Mouse (Mus musculus): ENCODE results near the gene Kif1b. TPM values are rescaled to one million over a fixed set of nuclear protein-coding genes. Genes with fewer than 3 reads are reported as not detected.
"Not testable (repeated sequence)": the region's sequence is repeated elsewhere in the genome, so short reads cannot be mapped to it uniquely, and the experiment has no call there.

Kif1b gene
- polyA plus RNA-seq, 1 experiment from 2014 or later: 15.2 TPM

- H3K4me3 ChIP-seq (ENCODE audit: low read depth, low read length): no peak overlapping the region
- H3K9me3 ChIP-seq (ENCODE audit: control insufficient read depth): no peaks in the 10 kb centered on the region
- no peak for TF ChIP-seq CTCF (IDR thresholded peaks at IDR 0.05; ENCODE audit: low read depth)
- no peak overlapping the region for H3K27ac ChIP-seq (ENCODE audit: low read depth, low read length)
- H3K4me2 ChIP-seq (replicated peaks; ENCODE audit: low read depth): no peak overlapping the region
- no peak overlapping the region for H3K9ac ChIP-seq (ENCODE audit: low read depth, low read length)
- H3K4me1 ChIP-seq (replicated peaks; ENCODE audit: control insufficient read depth, insufficient read depth, low read length): peaks cover 3% of the 10 kb centered on the region; the same call in 1 of the 2 replicates
- H3K36me3 ChIP-seq (ENCODE audit: control insufficient read depth, insufficient read depth): no peaks in the 10 kb centered on the region
- ATAC-seq: no peak
- 82% methylated on average over 5 of the region's 5 CpGs for WGBS
- no peaks in the 10 kb centered on the region for H3K27me3 ChIP-seq (replicated peaks; ENCODE audit: control insufficient read depth, insufficient read depth, low read length)
Observed at GRCm38 (mm10) chr4:149172083-149172482, 135.4 kb downstream of the Kif1b start.

- Histone ChIP-seq H3K9me3 (ENCODE audit: control insufficient read depth) (no peaks in the 10 kb centered on the region), H3K27me3 (replicated peaks; ENCODE audit: control insufficient read depth, insufficient read depth, low read length) (no peaks in the 10 kb centered on the region), H3K4me1 (replicated peaks; ENCODE audit: control insufficient read depth, insufficient read depth, low read length) (peaks cover 3% of the 10 kb centered on the region; the same call in 1 of the 2 replicates), H3K36me3 (ENCODE audit: control insufficient read depth, insufficient read depth) (no peaks in the 10 kb centered on the region), H3K9ac (ENCODE audit: low read depth, low read length) (no peak overlapping the region), H3K4me3 (ENCODE audit: low read depth, low read length) (no peak overlapping the region), H3K4me2 (replicated peaks; ENCODE audit: low read depth) (no peak overlapping the region), H3K27ac (ENCODE audit: low read depth, low read length) (peak overlapping the region; percentile 70)
- no peak for TF ChIP-seq CTCF (IDR thresholded peaks at IDR 0.05; ENCODE audit: low read depth)
- 28% methylated on average over 5 of the region's 5 CpGs for WGBS
- no peak for ATAC-seq
Observed at GRCm38 (mm10) chr4:149171581-149171981, 135.9 kb downstream of the Kif1b start.

- 24% methylated on average over 7 of the region's 7 CpGs for whole genome bisulfite sequencing
- peak overlapping the region; percentile 43 for H3K4me2 ChIP-seq (replicated peaks; ENCODE audit: low read depth)
Observed at GRCm38 (mm10) chr4:149170394-149170931, 137.0 kb downstream of the Kif1b start.

DNA sequence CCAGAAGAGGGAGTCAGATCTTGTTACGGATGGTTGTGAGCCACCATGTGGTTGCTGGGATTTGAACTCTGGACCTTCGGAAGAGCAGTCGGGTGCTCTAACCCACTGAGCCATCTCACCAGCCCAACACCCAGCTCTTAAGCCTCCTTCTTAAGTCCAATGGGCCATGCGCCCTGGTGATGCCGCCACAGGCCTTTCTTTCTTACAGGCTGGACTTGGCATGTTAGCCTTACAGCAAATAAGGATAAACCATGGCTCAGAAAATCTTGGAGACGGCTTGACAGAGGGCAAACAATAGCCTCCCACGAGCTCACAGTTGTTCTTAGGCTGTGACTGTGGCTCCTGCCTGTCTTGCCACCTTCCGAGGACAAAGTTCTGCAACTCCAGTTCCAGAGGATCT, 137.6 kb downstream of the Kif1b start:
- H3K36me3 ChIP-seq (ENCODE audit: control insufficient read depth, insufficient read depth); H3K4me3 ChIP-seq (ENCODE audit: low read depth, low read length); H3K4me1 ChIP-seq (replicated peaks; ENCODE audit: control insufficient read depth, insufficient read depth, low read length); H3K9me3 ChIP-seq (ENCODE audit: control insufficient read depth); H3K27me3 ChIP-seq (replicated peaks; ENCODE audit: control insufficient read depth, insufficient read depth, low read length); H3K9ac ChIP-seq (ENCODE audit: low read depth, low read length): not testable (repeated sequence)
- peak; percentile 1; the same call in 1 of the 2 replicates for ATAC-seq
- 49% methylated on average over 7 of the region's 8 CpGs for WGBS
- Histone ChIP-seq H3K4me2 (replicated peaks; ENCODE audit: low read depth) (peak overlapping the region; percentile 43), H3K27ac (ENCODE audit: low read depth, low read length) (peak overlapping the region; percentile 94)

More at GRCm38 (mm10) chr4:149170394-149170931, 137.0 kb downstream of the Kif1b start:
- H3K9ac ChIP-seq (ENCODE audit: low read depth, low read length): no peak overlapping the region
- peak; percentile 76 for ATAC-seq
- H3K9me3 ChIP-seq (ENCODE audit: control insufficient read depth): no peaks in the 10 kb centered on the region
- TF ChIP-seq CTCF (IDR thresholded peaks at IDR 0.05; ENCODE audit: low read depth): no peak
- no peak overlapping the region for H3K4me3 ChIP-seq (ENCODE audit: low read depth, low read length)
- no peaks in the 10 kb centered on the region for H3K36me3 ChIP-seq (ENCODE audit: control insufficient read depth, insufficient read depth)
- H3K4me1 ChIP-seq (replicated peaks; ENCODE audit: control insufficient read depth, insufficient read depth, low read length): peaks cover 5% of the 10 kb centered on the region
- H3K27ac ChIP-seq (ENCODE audit: low read depth, low read length): peak overlapping the region; percentile 94
- H3K27me3 ChIP-seq (replicated peaks; ENCODE audit: control insufficient read depth, insufficient read depth, low read length): no peaks in the 10 kb centered on the region

DNA sequence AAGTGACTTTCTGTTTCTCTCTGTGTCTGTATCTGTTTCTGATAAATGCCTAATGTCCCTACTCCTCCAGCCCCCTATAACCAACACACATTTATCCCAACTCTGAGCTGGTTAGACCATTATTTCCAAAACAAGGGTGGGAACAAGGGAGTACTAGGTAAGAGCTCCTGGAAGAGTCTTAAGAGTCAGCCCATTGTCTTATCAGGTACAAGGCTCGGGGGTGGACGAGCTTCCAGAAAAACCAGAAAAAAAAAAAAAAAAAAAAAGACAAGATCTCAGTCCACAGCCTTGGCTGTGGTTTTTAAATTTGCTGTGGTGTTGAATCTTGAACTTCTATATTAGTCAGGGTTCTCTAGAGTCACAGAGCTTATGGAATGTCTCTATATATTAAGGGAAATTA, 139.5 kb downstream of the Kif1b start:
- Histone ChIP-seq H3K27ac (ENCODE audit: low read depth, low read length) (0 out of 2 replicates have a peak overlapping the region, but pooled peaks have one; percentile 80), H3K9ac (ENCODE audit: low read depth, low read length) (no peak overlapping the region), H3K27me3 (replicated peaks; ENCODE audit: control insufficient read depth, insufficient read depth, low read length) (no peaks in the 10 kb centered on the region), H3K4me1 (replicated peaks; ENCODE audit: control insufficient read depth, insufficient read depth, low read length) (peaks cover 11% of the 10 kb centered on the region), H3K4me2 (replicated peaks; ENCODE audit: low read depth) (peak overlapping the region; percentile 84), H3K9me3 (ENCODE audit: control insufficient read depth) (no peaks in the 10 kb centered on the region), H3K4me3 (ENCODE audit: low read depth, low read length) (peak overlapping the region; percentile 78; the same call in 1 of the 2 replicates), H3K36me3 (ENCODE audit: control insufficient read depth, insufficient read depth) (peaks cover 11% of the 10 kb centered on the region)
- 31% methylated on average over 2 of the region's 2 CpGs for WGBS
- TF ChIP-seq CTCF (IDR thresholded peaks at IDR 0.05; ENCODE audit: low read depth): no peak
- ATAC-seq: no peak

DNA sequence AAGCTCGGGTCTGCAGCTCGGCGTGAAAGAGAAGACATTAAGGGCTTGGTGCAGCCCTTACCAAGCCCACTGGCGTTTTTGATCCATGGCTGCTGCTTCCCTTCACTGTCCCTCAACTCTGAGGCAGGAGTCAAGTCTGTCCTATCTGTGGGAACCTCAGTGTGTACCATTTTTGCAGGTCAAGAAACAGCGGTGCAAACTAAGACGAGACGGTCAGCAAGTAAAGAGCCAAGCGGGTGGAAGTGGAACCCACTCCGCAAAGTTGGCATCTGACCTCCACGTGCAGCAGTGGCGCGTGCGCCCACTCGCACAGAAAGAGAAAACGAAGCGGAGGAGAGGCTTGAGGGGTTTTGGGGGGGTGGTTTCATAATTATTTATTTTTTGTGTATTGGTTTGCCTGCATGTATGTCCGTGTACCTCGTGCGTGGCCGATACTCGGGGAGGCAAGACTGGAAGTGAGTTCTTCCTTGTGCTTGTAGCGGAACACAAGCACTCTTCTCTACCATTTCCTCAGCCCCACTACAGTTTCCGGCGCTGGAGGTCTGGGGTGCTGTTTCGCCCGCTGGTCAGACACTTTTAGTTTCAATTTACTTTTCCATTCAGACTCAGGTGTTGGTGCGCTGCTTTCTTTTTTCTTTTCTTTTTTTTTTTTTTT, 140.4 kb downstream of the Kif1b start:
- peak overlapping the region; percentile 80 for H3K27ac ChIP-seq (ENCODE audit: low read depth, low read length)
- peak overlapping the region; percentile 88 for H3K9ac ChIP-seq (ENCODE audit: low read depth, low read length)
- TF ChIP-seq CTCF (IDR thresholded peaks at IDR 0.05; ENCODE audit: low read depth): no peak
- no peak for ATAC-seq
- peak overlapping the region; percentile 78 for H3K4me3 ChIP-seq (ENCODE audit: low read depth, low read length)
- peaks cover 11% of the 10 kb centered on the region for H3K4me1 ChIP-seq (replicated peaks; ENCODE audit: control insufficient read depth, insufficient read depth, low read length)
- peaks cover 19% of the 10 kb centered on the region for H3K36me3 ChIP-seq (ENCODE audit: control insufficient read depth, insufficient read depth)
- peak overlapping the region; percentile 84 for H3K4me2 ChIP-seq (replicated peaks; ENCODE audit: low read depth)
- H3K27me3 ChIP-seq (replicated peaks; ENCODE audit: control insufficient read depth, insufficient read depth, low read length): no peaks in the 10 kb centered on the region
- WGBS: 0% methylated on average over 27 of the region's 27 CpGs
- no peaks in the 10 kb centered on the region for H3K9me3 ChIP-seq (ENCODE audit: control insufficient read depth)

Measured in intestine, postnatal 0 days (tissue).